Mouse (Mus musculus): ENCODE measurements at regions not wholly inside any gene's neighbourhood (a gene's known extent, or its start where the extent isn't known, plus 50 kb on each side); places are given as distances from the start of the nearest gene placed in this dataset.

GRCm38 (mm10) chr2:124888209-124888608, 179.7 kb upstream of the Slc24a5 start:
- 7% methylated on average over 4 of the region's 4 CpGs for whole genome bisulfite sequencing
- H3K9me3 ChIP-seq (ENCODE audit: control insufficient read depth, low read length), result no peaks in the 10 kb centered on the region
- H3K9ac ChIP-seq (ENCODE audit: low read length), result no peak overlapping the region
- no peaks in the 10 kb centered on the region for H3K27me3 ChIP-seq (ENCODE audit: control insufficient read depth, insufficient read depth, low read length)
- ATAC-seq (ENCODE audit: insufficient number of reproducible peaks, insufficient read depth, low FRiP score, low read depth), result peak; percentile 77
- H3K27ac ChIP-seq (replicated peaks in 1 of 2; ENCODE audit: control insufficient read depth in 1 of 2, insufficient read depth in 1 of 2, low read depth in 2 of 2, low read length in 2 of 2), result peak overlapping the region; percentile 34 to 73
- H3K4me2 ChIP-seq (ENCODE audit: low read length), result 0 out of 2 replicates have a peak overlapping the region, but pooled peaks have one; percentile 20
- no peaks in the 10 kb centered on the region for H3K36me3 ChIP-seq (ENCODE audit: control insufficient read depth, insufficient read depth, low read length)
- no peak overlapping the region for H3K4me3 ChIP-seq (ENCODE audit: control insufficient read depth in 1 of 2, insufficient read depth in 1 of 2, low read depth in 1 of 2, low read length in 2 of 2)
- H3K4me1 ChIP-seq (ENCODE audit: control insufficient read depth in 2 of 2, insufficient read depth in 2 of 2, low read length in 2 of 2), result peaks cover 7 to 11% of the 10 kb centered on the region in 2 experiments

- no peaks in the 10 kb centered on the region for H3K4me1 ChIP-seq (ENCODE audit: control insufficient read depth in 2 of 2, insufficient read depth in 2 of 2, low read length in 2 of 2)
- ATAC-seq (ENCODE audit: insufficient number of reproducible peaks, insufficient read depth, low FRiP score, low read depth), result no peak
- 96% methylated on average over 4 of the region's 4 CpGs for WGBS
Observed at GRCm38 (mm10) chr2:124895002-124895401, 172.9 kb upstream of the Slc24a5 start.

GRCm38 (mm10) chr2:124903556-124903955, 164.4 kb upstream of the Slc24a5 start:
- H3K36me3 ChIP-seq (ENCODE audit: control insufficient read depth, insufficient read depth, low read length), result no peaks in the 10 kb centered on the region
- no peak overlapping the region for H3K9ac ChIP-seq (ENCODE audit: low read length)
- no peaks in the 10 kb centered on the region for H3K27me3 ChIP-seq (ENCODE audit: control insufficient read depth, insufficient read depth, low read length)
- no peak overlapping the region for H3K27ac ChIP-seq (replicated peaks in 1 of 2; ENCODE audit: control insufficient read depth in 1 of 2, insufficient read depth in 1 of 2, low read depth in 2 of 2, low read length in 2 of 2)
- no peak for ATAC-seq (ENCODE audit: insufficient number of reproducible peaks, insufficient read depth, low FRiP score, low read depth)
- no peaks in the 10 kb centered on the region for H3K9me3 ChIP-seq (ENCODE audit: control insufficient read depth, low read length)
- H3K4me3 ChIP-seq (ENCODE audit: control insufficient read depth in 1 of 2, insufficient read depth in 1 of 2, low read depth in 1 of 2, low read length in 2 of 2), result no peak overlapping the region
- H3K4me1 ChIP-seq (ENCODE audit: control insufficient read depth in 2 of 2, insufficient read depth in 2 of 2, low read length in 2 of 2), result no peaks in the 10 kb centered on the region
- 79% methylated on average over 4 of the region's 4 CpGs for WGBS
- no peak overlapping the region for H3K4me2 ChIP-seq (ENCODE audit: low read length)

More at GRCm38 (mm10) chr2:124895002-124895401, 172.9 kb upstream of the Slc24a5 start:
- no peaks in the 10 kb centered on the region for H3K27me3 ChIP-seq (ENCODE audit: control insufficient read depth, insufficient read depth, low read length)
- H3K36me3 ChIP-seq (ENCODE audit: control insufficient read depth, insufficient read depth, low read length), result no peaks in the 10 kb centered on the region
- H3K27ac ChIP-seq (replicated peaks in 1 of 2; ENCODE audit: control insufficient read depth in 1 of 2, insufficient read depth in 1 of 2, low read depth in 2 of 2, low read length in 2 of 2), result no peak overlapping the region
- H3K9me3 ChIP-seq (ENCODE audit: control insufficient read depth, low read length), result no peaks in the 10 kb centered on the region
- H3K4me3 ChIP-seq (ENCODE audit: control insufficient read depth in 1 of 2, insufficient read depth in 1 of 2, low read depth in 1 of 2, low read length in 2 of 2), result no peak overlapping the region
- no peak overlapping the region for H3K4me2 ChIP-seq (ENCODE audit: low read length)
- H3K9ac ChIP-seq (ENCODE audit: low read length), result no peak overlapping the region

GRCm38 (mm10) chr2:124905076-124905475, 162.8 kb upstream of the Slc24a5 start:
- no peak for ATAC-seq (ENCODE audit: insufficient number of reproducible peaks, insufficient read depth, low FRiP score, low read depth)
- Histone ChIP-seq H3K9ac (ENCODE audit: low read length) (no peak overlapping the region), H3K4me1 (ENCODE audit: control insufficient read depth in 2 of 2, insufficient read depth in 2 of 2, low read length in 2 of 2) (no peaks in the 10 kb centered on the region), H3K4me2 (ENCODE audit: low read length) (no peak overlapping the region), H3K4me3 (ENCODE audit: control insufficient read depth in 1 of 2, insufficient read depth in 1 of 2, low read depth in 1 of 2, low read length in 2 of 2) (no peak overlapping the region), H3K36me3 (ENCODE audit: control insufficient read depth, insufficient read depth, low read length) (no peaks in the 10 kb centered on the region), H3K27ac (replicated peaks in 1 of 2; ENCODE audit: control insufficient read depth in 1 of 2, insufficient read depth in 1 of 2, low read depth in 2 of 2, low read length in 2 of 2) (no peak overlapping the region), H3K9me3 (ENCODE audit: control insufficient read depth, low read length) (no peaks in the 10 kb centered on the region), H3K27me3 (ENCODE audit: control insufficient read depth, insufficient read depth, low read length) (no peaks in the 10 kb centered on the region)
- 78% methylated on average over 1 of the region's 1 CpGs for WGBS

GRCm38 (mm10) chr2:124918986-124919761, 148.8 kb upstream of the Slc24a5 start:
- Histone ChIP-seq H3K27me3 (ENCODE audit: control insufficient read depth, insufficient read depth, low read length) (no peaks in the 10 kb centered on the region), H3K4me2 (ENCODE audit: low read length) (no peak overlapping the region), H3K36me3 (ENCODE audit: control insufficient read depth, insufficient read depth, low read length) (no peaks in the 10 kb centered on the region), H3K9ac (ENCODE audit: low read length) (no peak overlapping the region), H3K4me1 (ENCODE audit: control insufficient read depth in 2 of 2, insufficient read depth in 2 of 2, low read length in 2 of 2) (peaks cover 14 to 19% of the 10 kb centered on the region in 2 experiments), H3K27ac (replicated peaks in 1 of 2; ENCODE audit: control insufficient read depth in 1 of 2, insufficient read depth in 1 of 2, low read depth in 2 of 2, low read length in 2 of 2) (peak overlapping the region in 1 of 2 experiments; percentile 66; a peak in 2 of 4 replicates), H3K4me3 (ENCODE audit: control insufficient read depth in 1 of 2, insufficient read depth in 1 of 2, low read depth in 1 of 2, low read length in 2 of 2) (no peak overlapping the region), H3K9me3 (ENCODE audit: control insufficient read depth, low read length) (no peaks in the 10 kb centered on the region)
- WGBS, result 68% methylated on average over 7 of the region's 7 CpGs
- peak; percentile 50; the same call in 1 of the 2 replicates for ATAC-seq (ENCODE audit: insufficient number of reproducible peaks, insufficient read depth, low FRiP score, low read depth)

GRCm38 (mm10) chr2:124919762-124920255, 148.1 kb upstream of the Slc24a5 start:
- 16% methylated on average over 1 of the region's 1 CpGs for WGBS
- ATAC-seq (ENCODE audit: insufficient number of reproducible peaks, insufficient read depth, low FRiP score, low read depth), result peak; percentile 26; the same call in 1 of the 2 replicates

GRCm38 (mm10) chr2:124920265-124920664, 147.7 kb upstream of the Slc24a5 start:
- ATAC-seq (ENCODE audit: insufficient number of reproducible peaks, insufficient read depth, low FRiP score, low read depth), result peak; percentile 39; the same call in 1 of the 2 replicates
- Histone ChIP-seq H3K4me1 (ENCODE audit: control insufficient read depth in 2 of 2, insufficient read depth in 2 of 2, low read length in 2 of 2) (peaks cover 14 to 19% of the 10 kb centered on the region in 2 experiments), H3K9ac (ENCODE audit: low read length) (no peak overlapping the region), H3K27ac (replicated peaks in 1 of 2; ENCODE audit: control insufficient read depth in 1 of 2, insufficient read depth in 1 of 2, low read depth in 2 of 2, low read length in 2 of 2) (peak overlapping the region; percentile 52 to 66; a peak in 3 of 4 replicates), H3K9me3 (ENCODE audit: control insufficient read depth, low read length) (no peaks in the 10 kb centered on the region), H3K36me3 (ENCODE audit: control insufficient read depth, insufficient read depth, low read length) (no peaks in the 10 kb centered on the region), H3K27me3 (ENCODE audit: control insufficient read depth, insufficient read depth, low read length) (no peaks in the 10 kb centered on the region), H3K4me2 (ENCODE audit: low read length) (no peak overlapping the region), H3K4me3 (ENCODE audit: control insufficient read depth in 1 of 2, insufficient read depth in 1 of 2, low read depth in 1 of 2, low read length in 2 of 2) (no peak overlapping the region)
- 2% methylated on average over 2 of the region's 2 CpGs for WGBS

More at GRCm38 (mm10) chr2:124919762-124920255, 148.1 kb upstream of the Slc24a5 start:
- H3K36me3 ChIP-seq (ENCODE audit: control insufficient read depth, insufficient read depth, low read length), result no peaks in the 10 kb centered on the region
- H3K9me3 ChIP-seq (ENCODE audit: control insufficient read depth, low read length), result no peaks in the 10 kb centered on the region
- no peak overlapping the region for H3K4me3 ChIP-seq (ENCODE audit: control insufficient read depth in 1 of 2, insufficient read depth in 1 of 2, low read depth in 1 of 2, low read length in 2 of 2)
- no peak overlapping the region for H3K9ac ChIP-seq (ENCODE audit: low read length)
- H3K4me2 ChIP-seq (ENCODE audit: low read length), result no peak overlapping the region
- peaks cover 14 to 19% of the 10 kb centered on the region in 2 experiments for H3K4me1 ChIP-seq (ENCODE audit: control insufficient read depth in 2 of 2, insufficient read depth in 2 of 2, low read length in 2 of 2)
- no peaks in the 10 kb centered on the region for H3K27me3 ChIP-seq (ENCODE audit: control insufficient read depth, insufficient read depth, low read length)
- peak overlapping the region; percentile 25 to 66; a peak in 2 of 4 replicates for H3K27ac ChIP-seq (replicated peaks in 1 of 2; ENCODE audit: control insufficient read depth in 1 of 2, insufficient read depth in 1 of 2, low read depth in 2 of 2, low read length in 2 of 2)

Measured in heart, embryonic 14.5 days (tissue).